ENCODE assay signal across 8 mouse cellular contexts in genomic region chr6:51467649-51468048, GRCm38 (mm10). TPM values are rescaled to one million over a fixed set of nuclear protein-coding genes. Genes with fewer than 3 reads are reported as not detected.
A peak's percentile ranks its signal among the peaks of the same experiment; 100 is the strongest.
DNase-seq lines count a peak whose midpoint lies in the region; ATAC-seq and TF ChIP-seq lines count a peak whose summit lies in the region.

No protein-coding gene starts in this region.

- H3K9ac ChIP-seq in heart, embryonic 16.5 days (ENCODE audit: low read length): peak overlapping the region; percentile 99
- H3K9ac ChIP-seq in hindbrain, postnatal 0 days (replicated peaks; ENCODE audit: low read length): 0 out of 2 replicates have a peak overlapping the region, but pooled peaks have one; percentile 30
- H3K9ac ChIP-seq in midbrain, postnatal 0 days (replicated peaks; ENCODE audit: low read length, poor library complexity, severe bottlenecking): no peak overlapping the region

- H3K4me2 ChIP-seq in heart, embryonic 16.5 days (ENCODE audit: low read depth, low read length): peak overlapping the region; percentile 65
- peak overlapping the region; percentile 74 for H3K4me2 ChIP-seq in hindbrain, postnatal 0 days (ENCODE audit: low read depth, low read length)
- peak overlapping the region; percentile 50 for H3K4me2 ChIP-seq in midbrain, postnatal 0 days (ENCODE audit: low read depth, low read length, poor library complexity, severe bottlenecking)

- H3K4me3 ChIP-seq in heart, embryonic 16.5 days (ENCODE audit: low read length): peak overlapping the region; percentile 59
- peak overlapping the region; percentile 100 for H3K4me3 ChIP-seq in hindbrain, postnatal 0 days (ENCODE audit: low read length)
- H3K4me3 ChIP-seq in midbrain, postnatal 0 days (ENCODE audit: low read depth, low read length): peak overlapping the region; percentile 96

- peak; percentile 58 for TF ChIP-seq CTCF in hindbrain, postnatal 0 days (IDR thresholded peaks at IDR 0.05; ENCODE audit: low read depth)
- TF ChIP-seq CTCF in midbrain, postnatal 0 days (IDR thresholded peaks at IDR 0.05): peak; percentile 61

- no peak for ATAC-seq in heart, embryonic 16.5 days (replicated peaks; ENCODE audit: extremely low read depth, insufficient read depth, low FRiP score)
- ATAC-seq in hindbrain, postnatal 0 days: no peak
- no peak for ATAC-seq in midbrain, postnatal 0 days (ENCODE audit: low FRiP score)

- WGBS in heart, embryonic 16.5 days: 0% methylated on average over 2 of the region's 2 CpGs
- 0% methylated on average over 2 of the region's 2 CpGs for WGBS in hindbrain, postnatal 0 days
- WGBS in midbrain, postnatal 0 days: under 1% methylated on average over 2 of the region's 2 CpGs

- no peaks in the 10 kb centered on the region for H3K9me3 ChIP-seq in heart, embryonic 16.5 days (replicated peaks; ENCODE audit: control insufficient read depth, low read length)
- no peaks in the 10 kb centered on the region for H3K9me3 ChIP-seq in hindbrain, postnatal 0 days (ENCODE audit: low read length)
- no peaks in the 10 kb centered on the region for H3K9me3 ChIP-seq in midbrain, postnatal 0 days (ENCODE audit: low read length)

- DNase-seq in heart, postnatal 14 days: no peak
- peak; percentile 59 for DNase-seq in R1 (ENCODE audit: low read depth, low spot score)
- peak; percentile 65 for DNase-seq in hindbrain, postnatal 0 days (ENCODE audit: low spot score)
- peak; percentile 53 for DNase-seq in midbrain, postnatal 0 days (ENCODE audit: low spot score)
- no peak for DNase-seq in thymus, postnatal 25 days
- DNase-seq in gastrocnemius, postnatal 10 days: no peak
- no peak for DNase-seq in ovary, postnatal 14 days (ENCODE audit: low spot score)

- intact Hi-C loops in heart, postnatal 14 days (cut with DNase I): loop anchor here (1.0 kb wide), 1 partner anchor 83 kb away; no protein-coding TSS in a partner anchor

- H3K27ac ChIP-seq in heart, embryonic 16.5 days (ENCODE audit: low read length): no peak overlapping the region
- no peak overlapping the region for H3K27ac ChIP-seq in hindbrain, postnatal 0 days
- H3K27ac ChIP-seq in midbrain, postnatal 0 days (ENCODE audit: low read depth, low read length): no peak overlapping the region

- peaks cover 28% of the 10 kb centered on the region for H3K4me1 ChIP-seq in heart, embryonic 16.5 days (ENCODE audit: control insufficient read depth, insufficient read depth, low read length)
- H3K4me1 ChIP-seq in hindbrain, postnatal 0 days (ENCODE audit: insufficient read depth, low read length): peaks cover 15% of the 10 kb centered on the region
- 0 out of 2 replicates have a peak, but pooled peaks cover 1% of the 10 kb centered on the region for H3K4me1 ChIP-seq in midbrain, postnatal 0 days (ENCODE audit: insufficient read depth, low read length)

- peaks cover 28% of the 10 kb centered on the region for H3K36me3 ChIP-seq in heart, embryonic 16.5 days (ENCODE audit: control insufficient read depth, insufficient read depth)
- H3K36me3 ChIP-seq in hindbrain, postnatal 0 days (ENCODE audit: insufficient read depth, low read length): peaks cover 21% of the 10 kb centered on the region
- peaks cover 13% of the 10 kb centered on the region for H3K36me3 ChIP-seq in midbrain, postnatal 0 days (ENCODE audit: insufficient read depth, low read length)

- H3K27me3 ChIP-seq in heart, embryonic 16.5 days (ENCODE audit: control insufficient read depth, insufficient read depth, low read length): no peaks in the 10 kb centered on the region
- no peaks in the 10 kb centered on the region for H3K27me3 ChIP-seq in hindbrain, postnatal 0 days (ENCODE audit: insufficient read depth, low read length)
- no peaks in the 10 kb centered on the region for H3K27me3 ChIP-seq in midbrain, postnatal 0 days (ENCODE audit: insufficient read depth, low read length)

RNA-seq across cellular contexts. Expression of gene Hnrnpa2b1, which starts 2.0 kb away (rescaled TPM):
- 1,190 and 1,295 TPM in 2 replicates for polyA plus RNA-seq in heart, embryonic 16.5 days (2015; fragmentation: Nextera tagmentation; extraction: Ambion mirVana)
- 100 to 1,000 TPM; 433 to 481 TPM for total RNA-seq in heart, postnatal 14 days (2021)
- total RNA-seq in hindbrain, postnatal 0 days (2014; rRNA removed): 143 and 192 TPM in 2 replicates
- 876 and 940 TPM in 2 replicates for polyA plus RNA-seq in hindbrain, postnatal 0 days (2015; fragmentation: Nextera tagmentation; extraction: Ambion mirVana)
- total RNA-seq in midbrain, postnatal 0 days (2014; rRNA removed): 199 and 287 TPM in 2 replicates
- 659 and 746 TPM in 2 replicates for polyA plus RNA-seq in midbrain, postnatal 0 days (2015; fragmentation: Nextera tagmentation; extraction: Ambion mirVana)
- total RNA-seq in gastrocnemius, postnatal 10 days (2021): 100 to 1,000 TPM; 329 to 380 TPM

RNA-seq across cellular contexts. Expression of gene Cbx3, which starts 2.5 kb away (rescaled TPM):
- polyA plus RNA-seq in heart, embryonic 16.5 days (2015; fragmentation: Nextera tagmentation; extraction: Ambion mirVana): 274 and 321 TPM in 2 replicates
- total RNA-seq in heart, postnatal 14 days (2021): 10 to 100 TPM; 77.3 to 81.0 TPM
- total RNA-seq in hindbrain, postnatal 0 days (2014; rRNA removed): 82.1 and 87.9 TPM in 2 replicates
- polyA plus RNA-seq in hindbrain, postnatal 0 days (2015; fragmentation: Nextera tagmentation; extraction: Ambion mirVana): 463 and 522 TPM in 2 replicates
- 129 and 138 TPM in 2 replicates for total RNA-seq in midbrain, postnatal 0 days (2014; rRNA removed)
- 485 and 535 TPM in 2 replicates for polyA plus RNA-seq in midbrain, postnatal 0 days (2015; fragmentation: Nextera tagmentation; extraction: Ambion mirVana)
- 10 to 100 TPM; 78.2 to 87.1 TPM for total RNA-seq in gastrocnemius, postnatal 10 days (2021)

RNA-seq across cellular contexts. Expression of gene Nfe2l3, which starts 35.2 kb away (rescaled TPM):
- 2.3 and 4.0 TPM in 2 replicates for polyA plus RNA-seq in heart, embryonic 16.5 days (2015; fragmentation: Nextera tagmentation; extraction: Ambion mirVana)
- total RNA-seq in heart, postnatal 14 days (2021): 1 to 10 TPM in 1 of 2 experiments, under 1 TPM in 1; 0.56 to 1.0 TPM
- 7.8 and 11.5 TPM in 2 replicates for total RNA-seq in hindbrain, postnatal 0 days (2014; rRNA removed)
- polyA plus RNA-seq in hindbrain, postnatal 0 days (2015; fragmentation: Nextera tagmentation; extraction: Ambion mirVana): 5.2 and 5.3 TPM in 2 replicates
- 12.6 and 12.7 TPM in 2 replicates for total RNA-seq in midbrain, postnatal 0 days (2014; rRNA removed)
- 7.3 and 8.3 TPM in 2 replicates for polyA plus RNA-seq in midbrain, postnatal 0 days (2015; fragmentation: Nextera tagmentation; extraction: Ambion mirVana)
- total RNA-seq in gastrocnemius, postnatal 10 days (2021): under 1 TPM; 0.12 to 0.16 TPM

RNA-seq across cellular contexts. Expression of gene Snx10, which starts 56.1 kb away (rescaled TPM):
- polyA plus RNA-seq in heart, embryonic 16.5 days (2015; fragmentation: Nextera tagmentation; extraction: Ambion mirVana): 13.5 and 17.2 TPM in 2 replicates
- 10 to 100 TPM in 1 of 2 experiments, 1 to 10 TPM in 1; 7.3 to 10.8 TPM for total RNA-seq in heart, postnatal 14 days (2021)
- 45.5 and 46.7 TPM in 2 replicates for total RNA-seq in hindbrain, postnatal 0 days (2014; rRNA removed)
- polyA plus RNA-seq in hindbrain, postnatal 0 days (2015; fragmentation: Nextera tagmentation; extraction: Ambion mirVana): 75.2 and 83.9 TPM in 2 replicates
- 47.7 and 55.4 TPM in 2 replicates for total RNA-seq in midbrain, postnatal 0 days (2014; rRNA removed)
- polyA plus RNA-seq in midbrain, postnatal 0 days (2015; fragmentation: Nextera tagmentation; extraction: Ambion mirVana): 67.4 and 70.4 TPM in 2 replicates
- total RNA-seq in gastrocnemius, postnatal 10 days (2021): 10 to 100 TPM in 1 of 2 experiments, 1 to 10 TPM in 1; 7.8 to 12.0 TPM

Comparison
In these comparisons a context has a peak if more than half of its experiments do, and no peak if none do; other contexts are left out.
1. DNase-seq: peak in R1 (single experiment), hindbrain, postnatal 0 days (single experiment) and midbrain, postnatal 0 days (single experiment); none in heart, postnatal 14 days (0 of 2), thymus, postnatal 25 days (single experiment), gastrocnemius, postnatal 10 days (single experiment) and ovary, postnatal 14 days (single experiment).
2. Peak in every context shown above with its lines, with median percentiles within 50 percentile points of each other: H3K4me2 ChIP-seq and H3K4me3 ChIP-seq.